Mouse (Mus musculus): ENCODE measurements around the gene Yif1b. TPM values are rescaled to one million over a fixed set of nuclear protein-coding genes. Genes with fewer than 3 reads are reported as not detected.

Yif1b gene
- polyA plus RNA-seq, 1 experiment: 49.8 TPM

DNA sequence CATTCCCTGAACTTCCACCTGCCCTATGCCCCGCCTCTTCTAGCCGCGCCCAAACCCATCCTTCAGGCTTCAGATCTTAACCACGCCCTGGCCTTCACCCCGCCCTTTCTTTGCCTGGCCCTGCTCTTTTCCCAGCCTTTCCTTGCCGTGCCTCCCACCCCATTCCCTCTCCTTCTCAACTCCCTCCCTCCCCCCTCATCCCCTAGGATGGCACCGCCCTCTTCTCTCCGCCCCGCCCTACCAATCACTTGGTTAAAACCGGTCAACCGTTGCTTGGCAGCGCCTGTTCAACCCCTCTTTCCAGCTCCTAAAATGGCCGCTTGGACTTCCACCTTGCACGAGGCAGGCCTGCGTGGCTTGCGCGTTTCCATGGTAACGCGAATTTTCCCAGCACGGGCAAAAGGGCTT is 24.4 kb upstream of the Yif1b start, which contains the start of gene Catsperg1:
Gene Catsperg1, minus strand, starts transcription at position 361 of the 408 bp plus-strand sequence.
- no peaks in the 10 kb centered on the region for H3K27me3 ChIP-seq (ENCODE audit: control insufficient read depth, insufficient read depth, low read length)
- TF ChIP-seq POLR2A (IDR thresholded peaks at IDR 0.05; ENCODE audit: low read depth, low read length): no peak
- no peak for TF ChIP-seq CTCF (IDR thresholded peaks at IDR 0.05; ENCODE audit: extremely low read depth, insufficient read length, insufficient replicate concordance, low read depth, low read length)
- H3K4me1 ChIP-seq (ENCODE audit: control insufficient read depth, insufficient read depth, insufficient read length, low read length): peaks cover 5% of the 10 kb centered on the region
- H3K27ac ChIP-seq (ENCODE audit: insufficient read depth, low read depth, low read length): no peak within 1 kb of the TSS
- H3K36me3 ChIP-seq (ENCODE audit: control insufficient read depth, insufficient read depth, low read length): no peaks in the 10 kb centered on the region
- 31% methylated on average over 20 of the region's 20 CpGs for WGBS
- H3K4me3 ChIP-seq (ENCODE audit: low read depth, low read length): no peak within 1 kb of the TSS

GRCm38 (mm10) chr7:29214236-29214635 is 23.9 kb upstream of the Yif1b start:
- TF ChIP-seq POLR2A (IDR thresholded peaks at IDR 0.05; ENCODE audit: low read depth, low read length) (no peak), CTCF (IDR thresholded peaks at IDR 0.05; ENCODE audit: extremely low read depth, insufficient read length, insufficient replicate concordance, low read depth, low read length) (no peak)
- H3K36me3 ChIP-seq (ENCODE audit: control insufficient read depth, insufficient read depth, low read length): no peaks in the 10 kb centered on the region
- 49% methylated on average over 2 of the region's 2 CpGs for WGBS
- H3K27ac ChIP-seq (ENCODE audit: insufficient read depth, low read depth, low read length): no peak overlapping the region
- no peaks in the 10 kb centered on the region for H3K27me3 ChIP-seq (ENCODE audit: control insufficient read depth, insufficient read depth, low read length)
- H3K4me1 ChIP-seq (ENCODE audit: control insufficient read depth, insufficient read depth, insufficient read length, low read length): peaks cover 5% of the 10 kb centered on the region
- no peak overlapping the region for H3K4me3 ChIP-seq (ENCODE audit: low read depth, low read length)

GRCm38 (mm10) chr7:29214846-29215245 is 23.3 kb upstream of the Yif1b start:
- no peak for TF ChIP-seq POLR2A (IDR thresholded peaks at IDR 0.05; ENCODE audit: low read depth, low read length)
- TF ChIP-seq CTCF (IDR thresholded peaks at IDR 0.05; ENCODE audit: extremely low read depth, insufficient read length, insufficient replicate concordance, low read depth, low read length): no peak
- peaks cover 5% of the 10 kb centered on the region for H3K4me1 ChIP-seq (ENCODE audit: control insufficient read depth, insufficient read depth, insufficient read length, low read length)
- H3K27ac ChIP-seq (ENCODE audit: insufficient read depth, low read depth, low read length): no peak overlapping the region
- no peak overlapping the region for H3K4me3 ChIP-seq (ENCODE audit: low read depth, low read length)
- no peaks in the 10 kb centered on the region for H3K36me3 ChIP-seq (ENCODE audit: control insufficient read depth, insufficient read depth, low read length)
- no peaks in the 10 kb centered on the region for H3K27me3 ChIP-seq (ENCODE audit: control insufficient read depth, insufficient read depth, low read length)
- 71% methylated on average over 15 of the region's 15 CpGs for WGBS

GRCm38 (mm10) chr7:29224756-29225394 is 13.3 kb upstream of the Yif1b start:
- TF ChIP-seq POLR2A (IDR thresholded peaks at IDR 0.05; ENCODE audit: low read depth, low read length) (no peak), CTCF (IDR thresholded peaks at IDR 0.05; ENCODE audit: extremely low read depth, insufficient read length, insufficient replicate concordance, low read depth, low read length) (no peak)
- 47% methylated on average over 16 of the region's 16 CpGs for whole genome bisulfite sequencing
- H3K27me3 ChIP-seq (ENCODE audit: control insufficient read depth, insufficient read depth, low read length): no peaks in the 10 kb centered on the region
- no peaks in the 10 kb centered on the region for H3K36me3 ChIP-seq (ENCODE audit: control insufficient read depth, insufficient read depth, low read length)
- H3K4me3 ChIP-seq (ENCODE audit: low read depth, low read length): no peak overlapping the region
- H3K27ac ChIP-seq (ENCODE audit: insufficient read depth, low read depth, low read length): no peak overlapping the region
- no peaks in the 10 kb centered on the region for H3K4me1 ChIP-seq (ENCODE audit: control insufficient read depth, insufficient read depth, insufficient read length, low read length)

- 78% methylated on average over 13 of the region's 13 CpGs for WGBS
- Histone ChIP-seq H3K4me3 (ENCODE audit: low read depth, low read length) (no peak overlapping the region), H3K27ac (ENCODE audit: insufficient read depth, low read depth, low read length) (no peak overlapping the region), H3K4me1 (ENCODE audit: control insufficient read depth, insufficient read depth, insufficient read length, low read length) (no peaks in the 10 kb centered on the region), H3K27me3 (ENCODE audit: control insufficient read depth, insufficient read depth, low read length) (no peaks in the 10 kb centered on the region), H3K36me3 (ENCODE audit: control insufficient read depth, insufficient read depth, low read length) (no peaks in the 10 kb centered on the region)
- no peak for TF ChIP-seq POLR2A (IDR thresholded peaks at IDR 0.05; ENCODE audit: low read depth, low read length)
- no peak for TF ChIP-seq CTCF (IDR thresholded peaks at IDR 0.05; ENCODE audit: extremely low read depth, insufficient read length, insufficient replicate concordance, low read depth, low read length)
Observed at GRCm38 (mm10) chr7:29225520-29225919, 12.6 kb upstream of the Yif1b start.

DNA sequence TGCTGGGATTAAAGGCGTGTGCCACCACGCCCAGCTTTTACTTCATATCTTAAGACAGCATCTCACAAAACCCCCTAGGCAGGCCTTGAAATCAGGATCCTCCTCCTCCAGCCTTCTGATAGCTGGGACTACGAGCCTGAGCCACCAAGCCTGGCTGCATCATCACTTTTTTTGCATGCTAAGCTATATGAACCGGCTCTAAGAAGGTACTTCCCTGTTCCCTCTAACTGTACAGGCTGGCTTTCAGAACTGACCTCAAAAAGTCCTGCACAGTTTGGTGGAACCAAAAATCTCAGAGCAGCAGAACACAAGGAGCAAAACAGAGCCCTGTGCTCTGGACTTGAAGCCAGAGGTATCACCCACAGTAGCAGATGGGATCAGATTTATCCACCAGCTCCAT is 9.9 kb upstream of the Yif1b start:
- Histone ChIP-seq H3K27me3 (ENCODE audit: control insufficient read depth, insufficient read depth, low read length) (no peaks in the 10 kb centered on the region), H3K4me1 (ENCODE audit: control insufficient read depth, insufficient read depth, insufficient read length, low read length) (no peaks in the 10 kb centered on the region), H3K4me3 (ENCODE audit: low read depth, low read length) (no peak overlapping the region), H3K36me3 (ENCODE audit: control insufficient read depth, insufficient read depth, low read length) (no peaks in the 10 kb centered on the region), H3K27ac (ENCODE audit: insufficient read depth, low read depth, low read length) (no peak overlapping the region)
- TF ChIP-seq CTCF (IDR thresholded peaks at IDR 0.05; ENCODE audit: extremely low read depth, insufficient read length, insufficient replicate concordance, low read depth, low read length) (no peak), POLR2A (IDR thresholded peaks at IDR 0.05; ENCODE audit: low read depth, low read length) (no peak)
- 55% methylated on average over 4 of the region's 4 CpGs for WGBS

DNA sequence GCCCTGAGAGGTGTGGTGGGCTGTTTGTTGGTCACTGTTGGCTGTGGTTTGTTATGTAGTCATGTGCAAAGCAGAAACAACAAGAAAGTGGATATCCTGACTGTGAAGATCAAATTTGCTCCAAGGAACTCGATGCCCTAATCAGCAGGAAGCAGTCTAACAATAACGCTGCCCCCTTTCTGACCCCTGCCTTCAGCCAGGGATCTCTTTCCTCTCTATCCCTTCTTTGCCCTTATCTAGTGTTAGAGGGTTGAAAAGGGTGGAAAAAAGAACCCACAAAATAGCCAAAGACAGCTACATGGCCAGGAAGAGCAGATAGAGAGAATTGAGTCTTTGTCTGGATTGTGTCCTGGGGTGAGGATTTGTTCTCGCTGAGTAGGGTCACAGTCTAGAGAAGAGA is 7.6 kb upstream of the Yif1b start:
- Histone ChIP-seq H3K36me3 (ENCODE audit: control insufficient read depth, insufficient read depth, low read length) (no peaks in the 10 kb centered on the region), H3K4me3 (ENCODE audit: low read depth, low read length) (no peak overlapping the region), H3K27me3 (ENCODE audit: control insufficient read depth, insufficient read depth, low read length) (no peaks in the 10 kb centered on the region), H3K4me1 (ENCODE audit: control insufficient read depth, insufficient read depth, insufficient read length, low read length) (no peaks in the 10 kb centered on the region), H3K27ac (ENCODE audit: insufficient read depth, low read depth, low read length) (no peak overlapping the region)
- TF ChIP-seq CTCF (IDR thresholded peaks at IDR 0.05; ENCODE audit: extremely low read depth, insufficient read length, insufficient replicate concordance, low read depth, low read length): no peak
- no peak for TF ChIP-seq POLR2A (IDR thresholded peaks at IDR 0.05; ENCODE audit: low read depth, low read length)
- 60% methylated on average over 3 of the region's 3 CpGs for WGBS

All from small intestine, adult 2 months (tissue).